Mouse (Mus musculus) central nervous system, embryonic 14 days (tissue): ENCODE results near the gene Pde4a. TPM values are rescaled to one million over a fixed set of nuclear protein-coding genes. Genes with fewer than 3 reads are reported as not detected.

ENCODE experiments used
- polyA plus RNA-seq: library from polyadenylated mRNA; depleted of rRNA; stranded (reverse); fragments of >200 nt; gene quantifications from 2 replicates; pipeline ENCODE4 v1.2.3, GENCODE M21; 2012; rRNA removed

Gene Pde4a
- 14.5 and 14.7 TPM in 2 replicates for polyA plus RNA-seq

DNA sequence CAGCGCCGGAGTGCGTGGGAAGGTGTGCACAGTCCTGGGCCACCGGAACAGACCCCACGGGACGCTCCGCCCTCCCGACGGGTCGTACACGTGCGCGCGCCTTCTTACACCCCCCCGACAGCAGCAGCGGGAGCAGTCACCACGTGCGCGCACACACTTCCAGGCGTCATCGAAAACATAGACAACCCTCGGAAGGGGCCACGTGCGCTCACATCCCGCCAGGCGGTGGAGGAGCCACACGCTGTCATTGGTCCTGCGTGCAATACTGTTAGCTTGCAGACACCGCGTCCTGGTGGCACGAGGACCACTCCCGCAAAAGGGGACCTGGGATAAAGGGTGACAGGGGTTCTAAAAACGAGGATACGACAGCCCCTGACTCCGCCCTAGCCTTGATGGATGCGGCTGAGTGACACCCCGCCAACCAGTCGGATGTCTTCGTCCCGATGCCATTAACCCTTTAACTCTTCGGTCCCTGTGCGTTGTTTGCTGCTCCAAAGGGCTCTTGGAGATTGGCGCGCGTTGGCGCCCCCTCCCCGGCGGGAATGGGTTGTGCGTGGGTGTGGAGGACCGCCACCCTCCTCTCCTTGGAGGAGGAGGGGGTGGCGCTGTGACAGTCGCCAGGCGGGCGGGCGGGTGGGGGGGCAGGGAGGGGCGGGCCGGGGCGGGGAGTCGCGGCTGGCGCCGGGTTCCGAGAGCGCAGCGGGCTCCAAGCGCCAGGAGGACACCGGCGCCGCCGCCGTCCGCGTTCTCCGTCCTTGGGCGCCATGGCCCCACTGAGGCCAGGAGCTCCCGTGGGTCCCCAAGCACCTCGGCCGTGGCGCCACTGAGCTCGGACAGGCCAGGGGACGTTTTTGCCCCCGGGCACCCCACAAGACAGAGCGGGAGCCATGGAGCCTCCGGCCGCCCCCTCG, at the start of gene Pde4a:
Gene Pde4a, plus strand, starts transcription at position 674 of the 911 bp plus-strand sequence.

DNA sequence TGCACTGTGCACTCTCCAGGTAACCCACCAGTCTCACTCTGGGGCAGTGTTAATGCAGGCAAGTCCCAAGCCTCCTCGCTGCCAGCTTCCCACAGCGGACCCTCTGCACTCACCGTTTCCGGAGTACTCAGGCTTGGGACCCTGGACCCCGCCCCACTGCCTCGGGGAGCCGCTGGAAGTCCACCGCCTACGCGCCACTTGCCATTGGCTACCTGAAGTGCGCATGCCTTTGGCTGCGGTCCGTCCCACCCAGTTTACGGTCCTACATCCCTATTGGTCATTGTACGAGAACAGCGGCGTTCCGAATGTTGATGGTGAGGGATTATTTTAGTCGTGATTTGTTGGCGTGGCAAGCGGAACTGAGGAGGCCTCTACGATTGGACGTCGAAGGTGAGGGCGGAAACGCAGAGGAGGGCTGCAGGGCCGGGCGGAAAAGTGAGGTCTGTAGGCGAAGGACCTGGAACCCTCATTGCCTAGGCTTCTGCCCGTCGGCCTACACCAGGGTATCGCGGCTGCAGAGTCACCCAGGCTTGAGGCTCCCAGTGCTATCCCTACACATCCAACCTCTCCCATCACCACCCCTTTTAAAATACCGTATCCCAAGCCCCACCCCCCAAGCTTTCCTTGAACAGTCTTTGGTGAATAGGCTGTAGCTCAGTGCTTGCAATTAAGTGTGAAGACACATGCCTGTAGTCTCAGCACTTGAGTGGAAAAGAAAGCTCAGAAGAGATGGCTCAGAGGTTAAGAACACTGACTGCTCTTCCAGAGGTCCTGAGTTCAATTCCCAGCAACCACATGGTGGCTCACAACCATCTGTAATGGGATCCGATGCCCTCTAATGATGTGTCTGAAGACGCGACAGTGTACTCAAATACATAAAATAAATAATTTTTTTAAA, 34.2 kb upstream of the Pde4a start, which contains the start of gene Tyk2:
Gene Tyk2, minus strand, starts transcription at position 185 of the 898 bp plus-strand sequence.

DNA sequence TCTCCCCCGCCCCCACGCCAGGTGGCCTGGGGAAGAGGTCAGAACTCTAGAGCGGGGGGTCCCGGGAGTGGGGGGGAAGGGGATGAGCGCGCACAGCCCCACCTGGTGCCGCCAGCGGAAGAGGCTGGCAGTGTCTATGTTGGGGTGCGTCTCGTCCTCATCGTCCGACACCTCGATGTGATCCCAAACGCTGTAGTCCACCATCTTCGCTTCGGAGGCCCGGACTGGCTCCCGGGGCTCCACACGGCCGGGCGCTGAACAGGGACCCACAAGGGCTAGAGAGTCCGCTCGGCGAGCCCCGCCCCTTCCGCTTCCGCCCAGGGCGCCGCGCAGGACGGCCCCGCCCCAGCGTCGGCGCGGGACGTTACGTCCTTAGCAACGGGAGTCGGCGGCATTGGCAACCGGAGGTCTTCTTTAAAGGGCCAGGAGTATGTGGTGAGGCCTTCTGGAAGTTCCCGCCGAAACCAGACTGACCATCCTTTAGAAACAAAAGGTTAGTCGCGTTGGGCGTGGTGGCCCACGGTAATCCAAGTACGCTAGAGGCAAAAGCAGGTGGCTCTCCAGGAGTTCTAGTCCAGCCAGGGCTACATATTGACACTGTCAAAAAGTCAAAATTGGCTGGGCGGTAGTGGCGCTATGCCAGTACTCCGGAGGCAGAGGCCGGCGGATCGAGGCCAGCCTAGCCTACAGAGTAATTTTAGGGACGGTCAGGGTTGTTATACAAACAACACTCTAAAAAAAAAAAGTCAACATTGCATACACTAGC, 15.7 kb upstream of the Pde4a start, which contains the start of gene Cdc37:
Gene Cdc37, minus strand, starts transcription at position 329 of the 766 bp plus-strand sequence.

DNA sequence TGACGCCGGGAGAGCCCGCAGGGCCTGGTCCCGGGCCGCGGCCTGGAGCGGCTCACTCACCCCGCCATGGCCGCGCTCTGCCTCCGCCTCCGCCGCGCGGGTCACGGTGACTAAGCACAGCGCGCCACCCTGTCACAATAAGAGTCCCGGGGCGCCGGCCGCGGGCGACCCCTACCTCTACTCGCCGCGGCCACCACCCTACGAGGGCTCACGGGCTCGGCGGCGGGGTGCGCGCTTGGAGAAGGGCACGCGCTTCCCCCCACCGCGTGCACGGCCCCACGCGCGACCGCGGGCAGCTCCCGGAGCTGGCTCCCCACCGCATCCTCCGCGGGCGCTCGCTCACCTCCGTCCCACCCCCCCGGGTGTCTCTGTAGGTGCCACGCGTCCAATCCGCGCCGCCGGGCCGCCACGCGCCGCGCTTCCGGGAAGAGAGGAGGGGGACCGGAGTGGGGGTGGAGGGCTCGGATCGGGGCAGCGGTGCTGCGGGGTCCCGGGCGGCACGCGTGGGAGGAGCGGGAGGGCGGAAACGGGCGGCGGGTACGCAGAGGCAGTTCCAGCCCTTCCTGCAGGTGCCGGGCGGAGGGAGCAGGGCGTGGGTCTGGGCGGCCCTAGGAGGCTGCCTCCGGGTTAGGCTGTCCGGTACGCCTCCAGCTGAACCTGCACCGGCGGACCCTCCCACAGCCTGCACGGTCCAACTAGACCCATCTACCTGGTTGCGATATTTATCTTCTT, 73.4 kb downstream of the Pde4a start, which contains the start of gene Keap1:
Gene Keap1, minus strand, starts transcription at position 629 of the 732 bp plus-strand sequence.

DNA sequence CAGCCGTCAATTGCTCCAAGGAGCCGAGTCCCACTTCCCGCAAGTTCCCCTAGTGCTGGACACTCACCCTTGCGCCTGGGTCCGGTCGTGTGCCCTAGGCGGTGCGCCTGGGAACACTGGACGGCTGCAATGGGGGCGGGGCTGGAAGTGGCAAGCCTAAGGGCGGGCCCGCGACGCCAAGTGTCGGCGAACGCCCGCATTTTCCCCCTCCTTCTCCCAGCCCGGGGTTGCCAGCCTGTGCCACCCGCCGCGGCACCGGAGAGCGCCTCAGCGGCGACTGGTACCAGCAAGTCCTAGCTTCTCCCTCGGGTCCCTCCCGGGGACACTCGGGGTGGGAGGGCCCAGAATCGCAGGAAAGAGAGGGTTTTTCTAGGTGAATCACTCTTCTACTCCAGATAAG, 82.8 kb downstream of the Pde4a start, which contains the start of gene S1pr5:
Gene S1pr5, minus strand, starts transcription at position 118 of the 400 bp plus-strand sequence.

Other genes starting within 250 kb of the Pde4a start
- gene Dnmt1, start 205.8 kb upstream of the Pde4a start, polyA plus RNA-seq, result 103 TPM in 2 replicates
- 4.8 and 8.3 TPM in 2 replicates for gene S1pr2, start 188.9 kb upstream of the Pde4a start, polyA plus RNA-seq
- gene Mrpl4, start 163.0 kb upstream of the Pde4a start, polyA plus RNA-seq, result 78.1 and 87.6 TPM in 2 replicates
- 4.3 and 8.5 TPM in 2 replicates for gene Icam1, start 149.7 kb upstream of the Pde4a start, polyA plus RNA-seq
- 0.08 TPM in 1 of 2 replicates, not detected in the other for gene Icam4, start 136.3 kb upstream of the Pde4a start, polyA plus RNA-seq
- gene Icam5, start 133.6 kb upstream of the Pde4a start, polyA plus RNA-seq, result 0.88 and 1.0 TPM in 2 replicates
- gene Zglp1, start 98.6 kb upstream of the Pde4a start, polyA plus RNA-seq, result 0.61 TPM in 2 replicates
- 3.4 and 3.6 TPM in 2 replicates for gene Gm49373, start 92.6 kb upstream of the Pde4a start, polyA plus RNA-seq
- 68.5 and 74.1 TPM in 2 replicates for gene Fdx1l, start 92.1 kb upstream of the Pde4a start, polyA plus RNA-seq
- gene Gm38431, start 73.7 kb upstream of the Pde4a start, polyA plus RNA-seq, result 4.3 and 5.0 TPM in 2 replicates
- 67.1 and 69.6 TPM in 2 replicates for gene Raver1, start 73.7 kb upstream of the Pde4a start, polyA plus RNA-seq
- 16.9 and 18.7 TPM in 2 replicates for gene Tyk2, start 34.5 kb upstream of the Pde4a start, polyA plus RNA-seq
- gene Cdc37, start 15.7 kb upstream of the Pde4a start, polyA plus RNA-seq, result 204 and 216 TPM in 2 replicates
- 42.7 and 45.6 TPM in 2 replicates for gene Keap1, start 73.6 kb downstream of the Pde4a start, polyA plus RNA-seq
- 1.8 and 2.4 TPM in 2 replicates for gene S1pr5, start 82.7 kb downstream of the Pde4a start, polyA plus RNA-seq
- gene Atg4d, start 99.6 kb downstream of the Pde4a start, polyA plus RNA-seq, result 33.9 and 37.7 TPM in 2 replicates
- gene Kri1, start 122.3 kb downstream of the Pde4a start, polyA plus RNA-seq, result 44.7 and 45.6 TPM in 2 replicates
- gene Cdkn2d, start 125.7 kb downstream of the Pde4a start, polyA plus RNA-seq, result 70.2 and 80.6 TPM in 2 replicates
- gene Ap1m2, start 146.6 kb downstream of the Pde4a start, polyA plus RNA-seq, result 1.2 and 5.0 TPM in 2 replicates
- gene Slc44a2, start 155.0 kb downstream of the Pde4a start, polyA plus RNA-seq, result 83.1 and 95.6 TPM in 2 replicates
- gene Ilf3, start 202.2 kb downstream of the Pde4a start, polyA plus RNA-seq, result 212 and 226 TPM in 2 replicates
- gene Qtrt1, start 246.1 kb downstream of the Pde4a start, polyA plus RNA-seq, result 89.1 and 94.3 TPM in 2 replicates